Mouse (Mus musculus): Measurements from ENCODE around the gene Igf2.
A peak's percentile ranks its signal among the peaks of the same experiment; 100 is the strongest.

The Igf2 gene

GRCm38 (mm10) chr7:142659181-142659681 is 7.4 kb downstream of the Igf2 start:
- DNase-seq (ENCODE audit: extremely low spot score, low spot score) = peak; percentile 62

GRCm38 (mm10) chr7:142658681-142659180 is 7.9 kb downstream of the Igf2 start:
- no peak for DNase-seq (ENCODE audit: extremely low spot score, low spot score)

- no peak for DNase-seq (ENCODE audit: extremely low spot score, low spot score)
These were observed 8.6 kb downstream of the Igf2 start for GRCm38 (mm10) chr7:142657821-142658614.

GRCm38 (mm10) chr7:142657341-142657791 is 9.2 kb downstream of the Igf2 start:
- DNase-seq (ENCODE audit: extremely low spot score, low spot score) = peak; percentile 61

GRCm38 (mm10) chr7:142656055-142656454 is 10.6 kb downstream of the Igf2 start:
- DNase-seq (ENCODE audit: extremely low spot score, low spot score) = no peak

GRCm38 (mm10) chr7:142655633-142656032 is 11.0 kb downstream of the Igf2 start:
- DNase-seq (ENCODE audit: extremely low spot score, low spot score) = no peak

- no peak for DNase-seq (ENCODE audit: extremely low spot score, low spot score)
These were observed 12.9 kb downstream of the Igf2 start for GRCm38 (mm10) chr7:142653726-142654125.

- no peak for DNase-seq (ENCODE audit: extremely low spot score, low spot score)
These were observed 19.9 kb downstream of the Igf2 start for GRCm38 (mm10) chr7:142646676-142647075.

GRCm38 (mm10) chr7:142645045-142645444 is 21.6 kb downstream of the Igf2 start:
- no peak for DNase-seq (ENCODE audit: extremely low spot score, low spot score)

- DNase-seq (ENCODE audit: extremely low spot score, low spot score) = no peak
These were observed 30.4 kb downstream of the Igf2 start for GRCm38 (mm10) chr7:142636178-142636577.

GRCm38 (mm10) chr7:142630691-142631090 is 35.9 kb downstream of the Igf2 start:
- no peak for DNase-seq (ENCODE audit: extremely low spot score, low spot score)

GRCm38 (mm10) chr7:142629806-142630205 is 36.8 kb downstream of the Igf2 start:
- no peak for DNase-seq (ENCODE audit: extremely low spot score, low spot score)

GRCm38 (mm10) chr7:142622180-142622579 is 44.4 kb downstream of the Igf2 start:
- DNase-seq (ENCODE audit: extremely low spot score, low spot score) = no peak

- DNase-seq (ENCODE audit: extremely low spot score, low spot score) = no peak
These were observed 53.5 kb downstream of the Igf2 start for GRCm38 (mm10) chr7:142613077-142613476.

GRCm38 (mm10) chr7:142610627-142611406 is 55.8 kb downstream of the Igf2 start:
- DNase-seq (ENCODE audit: extremely low spot score, low spot score) = peak; percentile 81

- DNase-seq (ENCODE audit: extremely low spot score, low spot score) = no peak
These were observed 65.7 kb downstream of the Igf2 start for GRCm38 (mm10) chr7:142600921-142601320.

Measured in neural tube, embryonic 10.5 days (tissue).